In the genomic region with DNA sequence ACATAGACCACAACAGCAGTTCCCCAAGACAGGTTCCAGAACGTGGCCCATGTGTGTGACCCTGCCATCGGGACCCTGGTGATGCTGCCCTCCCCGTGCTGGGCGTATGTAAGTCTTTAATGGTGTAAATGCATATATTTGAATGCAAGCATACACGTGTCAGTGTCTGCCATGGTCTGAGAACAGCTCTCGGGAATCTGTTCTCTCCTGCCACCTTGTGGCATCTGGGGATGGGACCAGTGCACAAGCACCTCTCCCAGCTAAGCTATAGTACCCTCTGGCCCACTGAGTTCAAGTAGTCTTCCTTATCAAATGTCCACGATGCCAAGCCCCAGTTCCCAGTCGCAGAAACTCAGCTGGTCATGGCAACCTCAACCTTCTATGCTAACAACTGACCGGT, we compare ENCODE assay signal across 8 mouse cellular contexts. TPM values are rescaled to one million over a fixed set of nuclear protein-coding genes. Genes with fewer than 3 reads are reported as not detected.
DNase-seq lines count a peak whose midpoint lies in the region; ATAC-seq and TF ChIP-seq lines count a peak whose summit lies in the region.

No protein-coding gene starts in this region.

- H3K4me3 ChIP-seq in MEL (ENCODE audit: control insufficient read depth in 1 of 2, insufficient read depth in 1 of 2, low read depth in 2 of 2, low read length in 2 of 2), result no peak overlapping the region
- H3K4me3 ChIP-seq in liver, embryonic 14.5 days (ENCODE audit: insufficient read depth in 1 of 2, low read depth in 2 of 2, low read length in 2 of 2), result no peak overlapping the region
- H3K4me3 ChIP-seq in neural tube, embryonic 14.5 days (ENCODE audit: low read depth, low read length), result no peak overlapping the region

- DNase-seq in 3134 (ENCODE audit: extremely low read depth, insufficient read length, low spot score) (peak; percentile 21), MEL (ENCODE audit: low read depth, low spot score) (peak; percentile 48)
- DNase-seq in cerebellum, adult 8-10 months, result peak; percentile 73
- DNase-seq in frontal cortex, postnatal 25 days (ENCODE audit: low spot score in 2 of 2), result peak; percentile 39 to 52
- DNase-seq in kidney, adult 18-20 months, result peak; percentile 65
- DNase-seq in liver, embryonic 14.5 days (ENCODE audit: low read depth in 3 of 3, low spot score in 3 of 3), result peak in 1 of 3 experiments; percentile 17
- DNase-seq in urinary bladder, postnatal 25 days (ENCODE audit: low spot score), result peak; percentile 52

- no peak for TF ChIP-seq POLR2A in MEL (IDR thresholded peaks at IDR 0.05; ENCODE audit: control insufficient read depth in 1 of 2, insufficient read depth in 1 of 2, low read depth in 1 of 2, low read length in 2 of 2, poor library complexity in 1 of 2)

- peak; percentile 27 for TF ChIP-seq RAD21 in MEL (IDR thresholded peaks at IDR 0.05; ENCODE audit: low read depth, low read length)

- ATAC-seq in liver, embryonic 14.5 days (ENCODE audit: insufficient read depth), result peak; percentile 65
- ATAC-seq in neural tube, embryonic 14.5 days (ENCODE audit: low read depth), result peak; percentile 90

- no peak for TF ChIP-seq EP300 in MEL (IDR thresholded peaks at IDR 0.05; ENCODE audit: low read depth in 1 of 2, low read length in 2 of 2)
- TF ChIP-seq EP300 in liver, embryonic 14.5 days (IDR thresholded peaks at IDR 0.05; ENCODE audit: low read depth), result no peak

- no peak overlapping the region for H3K4me2 ChIP-seq in liver, embryonic 14.5 days (ENCODE audit: low read depth)
- H3K4me2 ChIP-seq in neural tube, embryonic 14.5 days (ENCODE audit: low read depth, low read length), result no peak overlapping the region

- peaks cover 0 to 3% of the 10 kb centered on the region in 2 experiments; a peak in 1 of 4 replicates for H3K36me3 ChIP-seq in MEL (ENCODE audit: control insufficient read depth in 1 of 2, insufficient read depth in 2 of 2, low read length in 2 of 2)
- H3K36me3 ChIP-seq in liver, embryonic 14.5 days (replicated peaks; ENCODE audit: control insufficient read depth, insufficient read depth, low read depth), result peaks cover 3% of the 10 kb centered on the region; the same call in 1 of the 2 replicates
- H3K36me3 ChIP-seq in neural tube, embryonic 14.5 days (ENCODE audit: control insufficient read depth, insufficient read depth, low read length), result peaks cover 13% of the 10 kb centered on the region

- peak; percentile 49 to 57 (median 50) for TF ChIP-seq CTCF in MEL (IDR thresholded peaks at IDR 0.05 in 2 of 3, conservative IDR thresholded peaks at IDR 0.05 in 1 of 3; ENCODE audit: control insufficient read depth in 1 of 3, insufficient read depth in 1 of 3, low read depth in 2 of 3, low read length in 3 of 3, poor library complexity in 1 of 3, severe bottlenecking in 1 of 3)
- peak; percentile 76 for TF ChIP-seq CTCF in liver, embryonic 14.5 days (IDR thresholded peaks at IDR 0.05; ENCODE audit: low read depth)

- no peaks in the 10 kb centered on the region for H3K4me1 ChIP-seq in MEL (ENCODE audit: control insufficient read depth in 1 of 2, insufficient read depth in 2 of 2, low read length in 2 of 2)
- no peaks in the 10 kb centered on the region for H3K4me1 ChIP-seq in liver, embryonic 14.5 days (replicated peaks; ENCODE audit: control insufficient read depth in 2 of 2, insufficient read depth in 2 of 2, low read length in 1 of 2)
- H3K4me1 ChIP-seq in neural tube, embryonic 14.5 days (ENCODE audit: control insufficient read depth, insufficient read depth, low read length), result no peaks in the 10 kb centered on the region

- H3K9me3 ChIP-seq in MEL (replicated peaks; ENCODE audit: insufficient read depth, low read length), result no peaks in the 10 kb centered on the region
- no peaks in the 10 kb centered on the region for H3K9me3 ChIP-seq in liver, embryonic 14.5 days (ENCODE audit: control insufficient read depth, low read length)
- H3K9me3 ChIP-seq in neural tube, embryonic 14.5 days (ENCODE audit: control insufficient read depth, low read length), result no peaks in the 10 kb centered on the region

- no peaks in the 10 kb centered on the region for H3K79me2 ChIP-seq in MEL (ENCODE audit: control insufficient read depth, insufficient read depth, low read length, poor library complexity)

- 44% methylated on average over 9 of the region's 9 CpGs for WGBS in liver, embryonic 14.5 days (ENCODE audit: insufficient replicate concordance)
- WGBS in neural tube, embryonic 14.5 days, result 44% methylated on average over 9 of the region's 9 CpGs

- no peak overlapping the region for H3K9ac ChIP-seq in MEL (ENCODE audit: control insufficient read depth, low read depth, low read length, poor library complexity, severe bottlenecking)
- no peak overlapping the region for H3K9ac ChIP-seq in liver, embryonic 14.5 days (replicated peaks)
- H3K9ac ChIP-seq in neural tube, embryonic 14.5 days (replicated peaks; ENCODE audit: low read depth, low read length), result 0 out of 2 replicates have a peak overlapping the region, but pooled peaks have one; percentile 3

- no peaks in the 10 kb centered on the region for H3K27me3 ChIP-seq in MEL (ENCODE audit: control insufficient read depth in 1 of 2, insufficient read depth in 2 of 2, low read length in 2 of 2)
- no peaks in the 10 kb centered on the region for H3K27me3 ChIP-seq in liver, embryonic 14.5 days (ENCODE audit: control insufficient read depth, insufficient read depth, low read length)
- no peaks in the 10 kb centered on the region for H3K27me3 ChIP-seq in neural tube, embryonic 14.5 days (ENCODE audit: control insufficient read depth, insufficient read depth, low read length)

- H3K27ac ChIP-seq in MEL (ENCODE audit: control insufficient read depth, low read depth, low read length), result no peak overlapping the region
- H3K27ac ChIP-seq in liver, embryonic 14.5 days, result no peak overlapping the region
- H3K27ac ChIP-seq in neural tube, embryonic 14.5 days (ENCODE audit: low read depth, low read length), result no peak overlapping the region

TF ChIP-seq in MEL, 35 proteins besides CTCF, POLR2A, EP300 and RAD21:
- TF ChIP-seq SMC3 (IDR thresholded peaks at IDR 0.05; ENCODE audit: low read depth, low read length), result peak; percentile 56
- TF ChIP-seq TAL1 (IDR thresholded peaks at IDR 0.05; ENCODE audit: low read length), result no peak

RNA-seq across cellular contexts. Expression of a gene that starts 19.3 kb away (rescaled TPM):
- total RNA-seq in MEL (2012; rRNA removed), result 10.6 and 12.7 TPM in 2 replicates
- 10 to 100 TPM in 1 of 2 experiments, not detected in 1; 56.1 TPM for polyA plus RNA-seq in MEL (2012; ENCODE audit: insufficient read depth in 1 of 2, insufficient read length in 2 of 2, low read depth in 1 of 2, low replicate concordance in 2 of 2, missing spikeins in 1 of 2)
- 9.5 and 10.4 TPM in 2 replicates for polyA plus RNA-seq in liver, embryonic 14.5 days (2012; rRNA removed)
- polyA plus RNA-seq in liver, embryonic 14.5 days (2014; fragmentation: Nextera tagmentation; extraction: Ambion mirVana), result 4.3 and 4.6 TPM in 2 replicates
- polyA plus RNA-seq in neural tube, embryonic 14.5 days (2014; fragmentation: Nextera tagmentation; extraction: Ambion mirVana), result 21.2 and 23.5 TPM in 2 replicates
